Mouse (Mus musculus) heart, postnatal 36 days (tissue): ENCODE results near the gene Grik1. TPM values are rescaled to one million over a fixed set of nuclear protein-coding genes. Genes with fewer than 3 reads are reported as not detected.

ENCODE experiments used
- DNase-seq, 2 experiments: peaks; one replicate each; pipeline ENCODE4 v3.0.0; 2021 to 2022
- intact Hi-C: fragments of 180-260 bp; cut with DNase I; formaldehyde crosslinking; loops from one replicate; pipeline ENCODE4 v1.15.1; 2025
- total RNA-seq, 2 experiments: library from RNA; stranded (reverse); gene quantifications; 2 replicates each; pipeline ENCODE4 v1.2.3; 2021

Gene Grik1
- not detected for total RNA-seq

DNA sequence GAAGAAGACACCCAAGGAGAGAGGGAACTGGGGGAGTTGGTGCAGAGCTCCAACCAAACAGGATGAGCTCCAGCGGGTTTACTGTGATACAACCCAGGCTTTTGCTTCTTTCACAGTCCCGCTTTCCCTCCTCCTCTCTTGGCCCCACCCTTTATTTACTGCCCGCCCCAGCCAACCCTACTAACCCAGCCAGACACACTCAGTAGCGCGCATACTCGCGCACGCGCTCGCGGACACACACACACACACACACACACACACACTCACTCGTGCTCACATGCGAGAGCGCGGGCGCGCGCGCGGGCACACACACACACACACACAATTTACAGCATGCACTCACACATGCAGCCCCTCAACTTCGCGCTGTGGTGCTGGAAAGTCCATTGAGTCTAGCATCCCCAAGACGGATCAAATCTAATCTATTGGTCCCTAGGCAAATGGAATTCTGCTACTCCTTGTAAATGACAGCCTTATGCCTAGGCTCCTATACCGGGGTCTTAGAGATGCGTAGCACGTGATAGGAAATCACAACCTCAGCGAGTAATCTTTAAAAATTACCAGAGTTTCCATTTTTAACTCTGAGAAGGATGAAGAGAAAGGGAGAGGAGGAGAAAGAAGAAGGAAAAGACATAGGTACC, at the start of gene Grik1:
Gene Grik1, minus strand, starts transcription at position 134 of the 641 bp plus-strand sequence.
- no peak for DNase-seq
- intact Hi-C loops, result loop anchor here (5.0 kb wide), 1 partner anchor 1477 kb away; no protein-coding TSS in a partner anchor

- intact Hi-C loops, result loop anchor here (5.0 kb wide), 1 partner anchor 1473 kb away; no protein-coding TSS in a partner anchor
- no peak for DNase-seq
These were observed 4.1 kb upstream of the Grik1 start for GRCm38 (mm10) chr16:88294209-88294608.

DNA sequence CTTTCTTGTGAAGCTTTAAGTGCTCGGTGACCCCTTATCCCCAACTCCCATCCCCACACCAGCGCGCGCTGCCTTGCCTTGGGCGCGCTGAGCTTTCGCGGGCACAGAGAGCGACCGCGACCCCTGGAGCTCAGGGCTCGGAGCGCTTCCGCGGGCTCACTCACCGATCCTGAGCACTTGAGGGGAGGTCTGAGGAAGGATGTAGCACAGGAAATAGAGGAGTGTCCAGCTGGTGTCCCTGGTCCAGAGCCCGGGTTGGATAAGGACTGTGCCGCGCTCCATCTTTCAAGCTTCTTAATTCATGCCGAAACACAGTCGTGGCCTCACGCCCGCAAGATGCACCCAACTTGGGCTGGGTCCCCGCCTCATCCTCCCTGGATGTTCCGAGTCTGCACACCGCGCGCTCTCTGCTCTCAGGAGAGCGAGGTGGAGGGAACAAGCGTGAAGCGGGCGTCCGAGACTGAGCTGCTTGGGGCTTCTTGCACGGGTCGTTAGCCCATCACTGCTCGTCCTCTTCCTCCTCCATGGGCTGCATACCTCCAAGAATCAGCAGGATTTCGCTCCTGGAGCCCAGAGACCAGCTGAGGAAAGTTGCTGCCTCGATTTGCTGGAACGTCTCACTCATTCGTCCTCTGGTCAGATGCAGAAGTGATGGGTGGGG, 514 bp downstream of the Grik1 start:
- intact Hi-C loops, result loop anchor here (5.0 kb wide), 1 partner anchor 1478 kb away; no protein-coding TSS in a partner anchor
- DNase-seq, result no peak

- intact Hi-C loops, result no loop called here
- no peak for DNase-seq
These were observed 31.7 kb downstream of the Grik1 start for GRCm38 (mm10) chr16:88258407-88258806.

DNA sequence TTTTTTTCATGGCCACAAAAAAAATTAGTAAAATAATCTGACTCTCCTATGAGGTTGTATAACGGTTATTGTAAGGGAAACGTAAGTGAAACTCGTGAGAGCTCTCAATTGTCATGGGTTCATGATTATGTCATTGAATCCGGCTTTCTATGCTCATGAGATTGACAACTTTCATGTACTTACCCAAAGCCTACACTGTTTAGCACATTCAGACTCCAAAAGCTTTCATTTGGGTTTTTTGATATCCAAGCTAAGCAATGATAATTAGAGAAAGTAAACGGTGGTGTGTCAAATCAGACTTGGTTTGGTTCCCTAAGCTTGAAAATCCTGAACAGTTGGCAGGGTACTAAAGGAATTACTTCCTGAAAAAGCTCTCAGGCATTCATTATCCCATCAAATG, 33.0 kb downstream of the Grik1 start:
- no peak for DNase-seq
- intact Hi-C loops, result no loop called here

GRCm38 (mm10) chr16:88256101-88256500, 34.0 kb downstream of the Grik1 start:
- no peak for DNase-seq
- intact Hi-C loops, result no loop called here

DNA sequence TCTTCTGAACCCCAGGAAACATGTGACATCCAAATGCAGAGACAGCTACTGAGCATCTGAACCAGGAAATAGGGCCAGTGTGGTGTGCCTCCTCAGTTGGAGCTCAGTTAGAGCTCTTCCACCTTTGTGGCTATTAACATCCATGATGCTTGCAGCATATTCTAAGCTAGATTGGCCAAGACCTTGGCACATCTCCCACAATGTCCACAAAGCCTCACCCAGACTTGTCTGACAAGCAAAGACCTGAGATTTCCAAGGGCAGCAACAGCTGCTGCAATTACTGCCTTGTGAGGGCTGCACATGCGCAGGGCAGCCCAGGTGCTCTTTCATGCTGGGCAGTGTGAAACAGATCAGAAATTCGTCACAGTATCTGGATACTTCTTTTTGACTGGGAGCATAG, 37.4 kb downstream of the Grik1 start:
- intact Hi-C loops, result no loop called here
- no peak for DNase-seq

DNA sequence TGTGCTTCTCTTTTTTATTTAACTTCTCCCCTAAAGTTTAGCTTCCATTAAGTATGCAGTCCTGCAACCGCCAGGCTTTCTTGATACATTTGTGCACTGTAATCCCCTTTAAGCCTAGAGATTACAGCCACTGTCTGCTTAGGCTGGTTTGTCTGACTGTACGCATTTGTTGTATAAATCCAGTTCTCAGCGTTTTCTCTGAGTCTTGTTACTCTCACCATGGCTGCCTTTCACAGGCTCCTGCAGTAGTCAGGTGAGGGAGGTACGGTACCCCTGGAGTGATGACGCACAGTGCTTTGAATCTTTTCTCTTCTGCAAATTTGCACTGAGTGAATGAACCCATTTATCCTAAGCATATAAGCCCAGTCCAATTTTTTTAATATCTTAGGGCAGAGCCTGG, 39.0 kb downstream of the Grik1 start:
- intact Hi-C loops, result no loop called here

GRCm38 (mm10) chr16:88249825-88250224, 40.2 kb downstream of the Grik1 start:
- intact Hi-C loops, result no loop called here
- DNase-seq, result no peak

More for the DNA sequence above, 39.0 kb downstream of the Grik1 start:
- DNase-seq, result no peak

DNA sequence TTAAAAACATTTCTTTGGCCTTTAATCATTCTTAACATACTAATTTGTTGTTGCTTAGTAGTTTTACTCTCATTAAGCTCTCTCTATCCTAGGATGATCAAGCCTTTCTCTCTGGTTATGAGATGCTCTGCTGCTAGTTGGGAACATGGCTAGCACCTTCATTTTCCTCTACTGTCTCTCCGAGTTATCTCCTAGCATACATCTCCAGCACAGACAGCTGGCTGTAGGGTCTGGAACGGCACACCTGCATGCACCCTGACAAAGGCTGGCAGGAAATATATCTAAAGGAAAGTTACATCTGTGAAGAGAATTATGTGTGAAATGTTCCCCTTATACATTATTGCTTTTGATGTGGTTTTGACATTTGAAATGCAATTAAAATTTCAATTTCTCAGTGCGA, 42.5 kb downstream of the Grik1 start:
- no peak for DNase-seq
- intact Hi-C loops, result no loop called here

- no peak for DNase-seq
- intact Hi-C loops, result no loop called here
These were observed 45.4 kb downstream of the Grik1 start for GRCm38 (mm10) chr16:88244658-88245057.

DNA sequence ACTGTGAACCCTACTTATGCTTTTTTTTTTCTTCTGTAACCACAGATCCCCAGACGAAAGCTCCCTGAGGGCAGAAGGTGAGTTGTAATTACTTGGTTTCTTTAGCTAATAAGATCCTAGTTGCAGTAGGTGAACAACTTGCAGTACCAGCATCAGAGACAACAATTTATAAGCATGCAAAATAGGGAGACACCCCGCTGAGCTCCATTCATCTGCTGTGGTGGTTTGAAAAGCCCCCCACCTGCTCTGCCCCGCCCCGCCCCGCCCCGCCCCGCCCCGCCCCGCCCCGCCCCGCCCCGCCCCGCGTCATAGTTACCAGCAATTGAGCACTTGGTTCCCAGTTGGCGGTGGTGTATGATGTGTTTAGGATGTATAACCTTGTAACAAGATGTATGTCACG, 64.4 kb downstream of the Grik1 start:
- intact Hi-C loops, result no loop called here
- no peak for DNase-seq

- no peak for DNase-seq
- intact Hi-C loops, result no loop called here
These were observed 68.1 kb downstream of the Grik1 start for GRCm38 (mm10) chr16:88221932-88222331.

- no peak for DNase-seq
- intact Hi-C loops, result no loop called here
These were observed 77.5 kb downstream of the Grik1 start for GRCm38 (mm10) chr16:88212531-88212930.

DNA sequence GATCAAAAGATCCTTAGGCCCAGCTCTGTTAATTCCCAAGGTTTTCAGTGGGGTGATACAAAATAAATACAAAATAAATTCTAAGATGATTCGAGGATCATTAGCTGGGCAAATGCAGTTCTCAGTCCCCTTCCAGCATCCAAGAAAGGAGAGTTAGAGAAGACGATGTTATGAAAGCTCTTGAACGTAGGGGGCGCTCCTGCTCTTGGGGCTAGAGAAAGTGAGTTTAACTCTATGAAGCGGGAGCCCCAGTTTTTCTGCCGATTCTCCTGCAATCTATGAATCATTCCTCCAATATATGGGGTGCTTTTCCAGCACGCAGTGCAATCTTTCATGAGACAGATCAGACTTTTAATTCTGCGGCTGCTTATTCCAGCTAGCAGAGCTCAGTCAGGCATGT, 78.2 kb downstream of the Grik1 start:
- intact Hi-C loops, result no loop called here
- DNase-seq, result no peak

GRCm38 (mm10) chr16:88204400-88204799, 85.7 kb downstream of the Grik1 start:
- intact Hi-C loops, result loop anchor here (1.0 kb wide), 1 partner anchor 363 kb away; no protein-coding TSS in a partner anchor
- peak; percentile 25 to 58 for DNase-seq

DNA sequence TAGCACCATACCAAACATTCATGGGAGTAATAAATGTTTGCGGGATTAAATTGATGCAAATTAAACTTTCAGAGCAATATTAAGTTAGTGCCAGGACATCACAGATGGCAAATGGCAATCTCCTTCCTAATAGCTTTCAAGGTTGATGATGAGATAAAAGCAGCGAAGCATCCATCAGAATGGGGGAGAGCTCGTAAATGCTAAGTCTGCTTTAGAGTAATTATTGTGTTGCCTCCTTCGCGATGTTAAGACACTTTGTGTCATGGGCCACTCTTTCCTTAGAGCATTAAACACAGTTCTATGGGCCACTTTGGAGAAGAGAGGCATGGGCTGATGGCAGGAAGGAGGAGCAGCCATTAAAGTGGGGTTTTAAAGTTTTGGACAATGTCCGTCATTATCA, 86.1 kb downstream of the Grik1 start:
- DNase-seq, result no peak

DNA sequence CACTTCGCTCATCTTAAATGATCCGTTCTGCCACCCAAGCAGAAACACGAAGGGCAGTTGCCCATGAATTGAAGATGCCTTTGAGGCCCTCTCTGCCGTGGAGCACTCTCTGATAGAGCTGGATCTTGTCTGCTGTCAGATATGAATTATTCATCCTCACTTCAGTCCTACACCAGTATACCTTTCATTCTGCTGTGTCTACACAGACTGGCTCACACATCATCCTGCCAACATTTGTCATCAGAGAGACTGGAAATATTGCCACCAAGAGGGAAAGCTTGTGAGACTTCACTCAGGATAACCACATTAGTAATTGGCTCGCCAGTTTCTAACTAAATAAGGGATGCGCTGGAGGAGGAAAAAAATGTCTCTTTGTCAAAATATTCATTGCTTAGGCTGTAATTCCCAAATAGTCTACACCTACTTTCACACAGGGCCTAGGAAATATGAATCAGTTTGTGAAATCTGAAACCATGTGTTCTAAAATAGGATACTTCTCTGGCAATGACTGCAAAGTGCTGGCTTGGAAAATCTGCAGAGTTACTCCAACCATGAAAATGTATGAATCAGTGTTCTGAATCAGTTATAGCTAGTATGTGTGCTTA, 102.5 kb downstream of the Grik1 start:
- DNase-seq, result no peak
- intact Hi-C loops, result no loop called here

More for the DNA sequence above, 86.1 kb downstream of the Grik1 start:
- intact Hi-C loops, result loop anchor here (1.0 kb wide), 1 partner anchor 363 kb away; no protein-coding TSS in a partner anchor

GRCm38 (mm10) chr16:88178813-88179212, 111.3 kb downstream of the Grik1 start:
- no peak for DNase-seq
- intact Hi-C loops, result no loop called here

GRCm38 (mm10) chr16:88177364-88177763, 112.7 kb downstream of the Grik1 start:
- DNase-seq, result no peak
- intact Hi-C loops, result no loop called here

- intact Hi-C loops, result no loop called here
- DNase-seq, result no peak
These were observed 115.9 kb downstream of the Grik1 start for GRCm38 (mm10) chr16:88174083-88174721.
